Mouse (Mus musculus) spleen, adult 2 months (tissue): ENCODE measurements around the gene AI593442.

Source experiments
- CTCF ChIP-seq: fragments of 200-500 bp; IDR thresholded peaks from 2 replicates; pipeline ENCODE4 v1.5.1; 2011; ENCODE audit warnings: mild to moderate bottlenecking, inconsistent platforms; ENCODE audit not compliant: insufficient read depth, insufficient read length, insufficient replicate concordance; ENCODE audit errors: extremely low read depth
- POLR2A ChIP-seq: fragments of 200-500 bp; IDR thresholded peaks from 2 replicates; pipeline ENCODE4 v1.6.1; 2011; ENCODE audit warnings: low read depth, low read length, inconsistent platforms

- no peak for TF ChIP-seq POLR2A
- TF ChIP-seq CTCF: no peak
Observed at GRCm38 (mm10) chr9:52722626-52723025, 43.0 kb upstream of the AI593442 start.
